Mouse (Mus musculus) liver (tissue): ENCODE data around the gene Pym1.
"Not testable (repeated sequence)": the region's sequence is repeated elsewhere in the genome, so short reads cannot be mapped to it uniquely, and the experiment has no call there.

ENCODE experiments used
- DNase-seq: peaks from one replicate; pipeline ENCODE4 v3.0.0-alpha.2; 2020; ENCODE audit warnings: mixed read lengths

Gene Pym1

GRCm38 (mm10) chr10:128747646-128748251, at the start of gene Pym1:
Pym1 (plus strand) TSS chr10:128747889.
- DNase-seq: peak; percentile 88

DNA sequence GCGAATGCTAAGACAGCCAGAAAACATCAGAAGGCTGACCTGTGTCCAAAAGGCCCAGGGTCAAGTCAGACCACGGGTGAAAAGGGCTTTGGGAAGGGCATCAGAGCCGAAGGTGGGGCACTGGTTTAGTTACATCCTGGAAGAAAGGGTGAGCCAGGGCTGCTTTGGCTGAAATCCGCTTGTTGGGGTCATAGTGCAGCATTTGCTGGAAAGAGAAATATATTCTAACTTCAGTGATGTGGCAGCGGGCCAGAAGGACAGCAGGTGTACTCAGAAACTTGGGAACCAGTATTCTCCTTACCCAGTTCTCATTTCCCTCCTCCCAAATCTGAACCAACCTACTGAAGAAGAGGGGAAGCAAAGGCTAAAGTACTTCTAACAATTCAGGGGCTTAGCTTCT, 48.7 kb upstream of the Pym1 start:
- no peak for DNase-seq

DNA sequence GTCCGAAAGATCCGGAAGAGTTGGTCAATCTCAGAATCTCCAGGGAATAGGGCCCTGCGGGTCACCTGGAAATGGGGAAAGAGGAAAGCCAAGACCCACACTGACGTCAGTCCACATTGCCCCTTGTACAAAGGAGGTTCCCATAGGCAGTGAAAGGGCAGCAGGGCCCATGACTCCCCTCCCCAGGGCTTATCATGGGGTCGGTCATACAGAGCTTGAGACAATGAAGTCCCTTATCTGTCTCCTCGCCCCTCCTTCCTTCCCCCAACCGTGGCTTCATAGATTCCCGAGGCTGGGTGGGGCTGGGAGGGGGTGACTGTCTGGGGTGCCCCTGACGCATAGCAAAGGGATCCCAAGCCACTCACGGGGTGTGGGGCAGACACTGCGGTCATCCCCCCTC, 48.1 kb upstream of the Pym1 start:
- peak; percentile 18 for DNase-seq

DNA sequence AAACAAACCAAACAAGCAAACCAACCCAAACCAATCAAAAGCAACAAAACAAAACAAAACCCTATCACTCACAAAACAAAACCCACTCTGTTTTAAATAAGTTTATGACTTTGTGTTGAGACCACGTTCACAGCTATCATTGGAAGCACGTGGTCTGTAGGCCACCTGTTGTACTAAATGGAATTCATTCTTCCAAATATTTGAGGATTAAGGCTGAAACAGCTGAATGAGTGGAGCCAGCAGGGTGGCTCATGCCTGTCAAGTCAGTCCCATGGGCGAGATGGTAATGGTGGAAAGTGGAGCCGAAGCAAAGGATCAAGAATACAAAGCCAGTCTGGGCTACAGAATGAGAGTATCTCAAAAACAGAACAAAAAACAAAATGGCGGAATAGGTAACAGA, 47.0 kb upstream of the Pym1 start:
- no peak for DNase-seq

GRCm38 (mm10) chr10:128702328-128703007, 45.2 kb upstream of the Pym1 start:
- DNase-seq: no peak

DNA sequence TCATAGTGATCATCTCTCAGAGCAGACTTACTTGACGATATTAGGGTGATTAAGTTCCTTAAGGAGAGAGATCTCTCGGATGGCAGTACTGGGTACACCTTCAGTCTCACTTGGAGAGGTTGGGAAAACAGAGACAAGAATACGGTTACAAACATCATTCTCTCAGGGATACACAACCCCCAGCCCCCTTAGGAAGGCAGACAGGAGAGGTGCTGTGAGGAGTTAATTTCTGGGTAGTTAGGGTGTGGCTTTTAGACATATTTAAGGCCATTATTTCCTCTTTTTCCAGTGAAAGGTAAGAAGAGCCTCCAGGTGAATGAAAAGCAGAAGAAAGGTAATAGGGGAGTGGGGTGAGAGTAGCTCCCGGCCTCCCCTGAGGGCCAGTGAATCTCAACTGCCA, 43.8 kb upstream of the Pym1 start, which contains the start of gene Pmel:
TSS of gene Pmel (plus strand) at position 301 of the 400 bp plus-strand sequence.
- no peak for DNase-seq

DNA sequence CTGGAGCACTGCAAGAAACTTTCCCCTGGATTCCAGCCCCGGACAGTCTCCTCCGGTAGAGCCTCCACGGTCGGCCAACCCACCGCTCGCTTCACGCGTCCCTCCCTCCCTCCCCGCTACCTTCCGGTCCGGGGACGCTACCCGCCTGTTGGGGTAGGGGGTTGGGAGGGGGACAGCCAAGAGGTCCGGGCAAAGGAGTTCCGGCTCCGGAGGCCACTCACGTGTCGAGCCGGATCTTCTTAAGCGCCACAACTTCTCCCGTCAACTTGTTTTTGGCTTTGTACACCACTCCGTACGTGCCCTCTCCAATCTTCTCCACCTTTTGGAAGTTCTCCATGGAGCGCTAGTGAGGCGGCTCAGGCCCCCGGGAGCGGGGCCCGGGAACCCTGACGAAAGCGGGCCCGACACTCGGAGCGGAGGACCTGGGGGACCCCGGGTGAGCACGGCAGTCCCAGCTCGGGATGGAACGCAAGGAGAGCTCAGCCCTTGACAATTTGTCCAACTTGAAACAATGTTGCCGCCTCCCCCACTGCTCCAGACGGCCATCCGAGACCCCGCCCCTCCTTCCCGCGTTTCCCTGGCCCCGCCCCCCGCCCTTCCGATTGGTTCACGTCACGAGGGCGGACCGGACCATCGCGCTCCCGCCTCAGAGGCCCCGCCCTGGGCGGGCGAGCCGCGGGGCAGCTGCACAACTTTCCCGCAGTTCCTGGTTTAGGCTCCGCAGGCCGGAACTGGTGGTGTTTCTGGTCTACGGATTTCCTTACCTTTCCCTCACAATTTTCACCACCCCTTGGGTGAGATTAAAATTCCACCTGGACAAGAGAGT, 43.0 kb upstream of the Pym1 start, which contains the start of gene Cdk2:
TSS of gene Cdk2 (minus strand) at position 541 of the 826 bp plus-strand sequence.
- peak; percentile 97 for DNase-seq

- DNase-seq: peak; percentile 15
These were observed 42.4 kb upstream of the Pym1 start for GRCm38 (mm10) chr10:128705317-128705693.

GRCm38 (mm10) chr10:128711318-128711717, 36.4 kb upstream of the Pym1 start:
- DNase-seq: not testable (repeated sequence)

DNA sequence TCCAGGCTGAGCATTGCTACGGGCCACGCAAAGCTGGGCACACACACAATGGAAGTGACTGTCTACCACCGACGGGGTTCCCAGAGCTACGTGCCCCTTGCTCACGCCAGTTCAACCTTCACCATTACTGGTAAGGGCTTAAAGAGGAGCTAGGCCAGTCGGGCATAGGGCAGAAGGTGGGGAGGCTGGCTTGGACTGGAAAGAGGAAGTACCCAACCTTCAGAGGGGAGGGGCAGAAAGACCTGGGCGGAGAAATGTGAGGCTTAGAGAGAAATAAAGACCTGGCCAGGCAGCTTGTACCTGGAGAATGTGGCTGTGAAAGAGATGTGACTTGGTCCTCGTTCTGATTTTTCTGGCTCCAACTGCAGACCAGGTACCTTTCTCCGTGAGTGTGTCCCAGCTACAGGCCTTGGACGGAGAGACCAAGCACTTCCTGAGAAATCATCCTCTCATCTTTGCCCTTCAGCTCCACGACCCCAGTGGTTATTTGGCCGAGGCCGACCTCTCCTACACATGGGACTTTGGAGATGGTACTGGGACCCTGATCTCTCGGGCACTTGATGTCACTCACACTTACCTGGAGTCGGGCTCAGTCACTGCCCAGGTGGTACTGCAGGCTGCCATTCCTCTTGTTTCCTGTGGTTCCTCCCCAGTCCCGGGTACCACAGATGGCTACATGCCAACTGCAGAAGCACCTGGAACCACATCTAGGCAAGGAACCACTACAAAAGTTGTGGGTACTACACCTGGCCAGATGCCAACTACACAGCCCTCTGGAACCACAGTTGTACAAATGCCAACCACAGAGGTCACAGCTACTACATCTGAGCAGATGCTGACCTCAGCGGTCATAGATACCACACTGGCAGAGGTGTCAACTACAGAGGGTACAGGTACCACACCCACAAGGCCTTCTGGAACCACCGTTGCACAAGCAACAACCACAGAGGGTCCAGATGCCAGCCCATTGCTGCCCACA, 31.8 kb upstream of the Pym1 start:
- DNase-seq: no peak

DNA sequence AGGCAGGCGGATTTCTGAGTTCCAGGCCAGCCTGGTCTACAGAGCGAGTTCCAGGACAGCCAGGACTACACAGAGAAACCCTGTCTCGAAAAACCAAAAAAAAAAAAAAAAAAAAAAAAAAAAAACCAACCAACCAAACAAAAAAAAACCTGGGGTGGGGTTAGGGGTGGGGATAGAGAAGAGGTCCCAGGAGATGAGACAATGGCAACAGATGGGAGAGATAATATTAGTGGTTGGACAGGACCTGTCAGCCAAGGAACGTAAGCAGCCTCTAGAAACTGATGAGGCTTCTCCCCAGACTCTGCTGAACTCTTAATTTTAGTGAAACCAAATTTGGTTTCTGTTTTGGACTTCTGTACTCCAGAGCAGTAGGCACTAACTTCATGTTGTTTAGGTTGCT, 22.2 kb upstream of the Pym1 start:
- not testable (repeated sequence) for DNase-seq

GRCm38 (mm10) chr10:128728059-128728458, 19.6 kb upstream of the Pym1 start:
- DNase-seq: no peak

DNA sequence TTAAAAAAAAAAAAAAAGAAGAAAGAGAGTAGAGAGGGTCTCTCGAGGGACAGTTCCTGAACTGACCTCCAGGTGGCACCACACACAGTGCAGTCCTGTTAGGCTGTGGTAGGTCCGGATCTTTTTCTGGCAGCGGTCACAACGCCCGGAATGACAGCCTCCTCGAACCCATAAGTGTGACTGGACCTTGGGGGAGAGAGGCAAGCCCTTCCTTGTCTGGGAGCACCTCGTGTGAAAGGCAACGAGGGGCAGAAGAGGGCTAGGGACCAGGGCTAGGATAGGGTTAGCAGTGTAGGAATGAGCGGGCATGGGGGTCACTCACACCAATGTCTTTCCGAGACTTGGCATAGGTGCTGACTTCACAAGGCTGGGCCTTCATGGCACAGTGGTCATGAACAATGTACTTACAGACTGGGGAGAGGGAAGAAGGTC, 16.7 kb upstream of the Pym1 start:
- peak; percentile 73 for DNase-seq

DNA sequence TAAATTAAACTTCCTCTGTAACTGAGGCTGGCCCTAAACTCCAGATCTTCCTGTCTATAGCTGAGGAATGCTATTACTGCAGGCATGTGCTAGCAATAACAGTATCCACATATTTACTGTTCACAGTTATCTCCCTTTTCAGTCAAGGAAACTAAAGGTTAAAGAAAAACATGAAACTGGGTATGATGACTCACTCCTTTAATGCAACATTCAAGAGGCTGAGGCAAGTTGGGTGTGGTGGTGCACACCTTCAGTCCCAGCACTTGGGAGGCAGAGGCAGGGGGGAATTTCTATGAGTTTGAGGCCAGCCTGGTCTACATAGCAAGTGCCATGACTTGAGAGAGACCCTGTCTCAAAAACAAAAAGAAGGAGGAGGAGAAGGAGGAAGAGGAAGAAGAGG, 15.7 kb upstream of the Pym1 start:
- DNase-seq: no peak

DNA sequence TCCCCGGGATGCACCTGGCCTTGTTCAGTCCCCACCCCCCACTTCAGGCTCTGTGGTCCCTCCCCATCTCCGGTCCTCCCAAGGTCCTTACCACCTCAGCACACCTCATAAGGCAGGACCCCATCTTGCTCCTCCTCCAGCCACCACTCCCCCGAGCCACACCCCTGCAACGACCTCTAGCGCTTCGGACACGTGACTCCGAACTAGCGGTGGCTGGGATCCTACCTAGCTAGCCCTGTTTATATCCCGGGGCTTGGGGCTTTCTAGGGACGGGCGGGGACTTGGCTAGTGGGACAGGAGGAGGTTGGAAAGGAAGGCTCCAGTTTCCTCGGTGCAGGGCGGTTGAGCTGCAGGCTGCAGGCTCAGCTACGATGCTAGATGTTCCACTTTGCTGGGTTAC, 10.3 kb upstream of the Pym1 start:
- peak; percentile 56 for DNase-seq

DNA sequence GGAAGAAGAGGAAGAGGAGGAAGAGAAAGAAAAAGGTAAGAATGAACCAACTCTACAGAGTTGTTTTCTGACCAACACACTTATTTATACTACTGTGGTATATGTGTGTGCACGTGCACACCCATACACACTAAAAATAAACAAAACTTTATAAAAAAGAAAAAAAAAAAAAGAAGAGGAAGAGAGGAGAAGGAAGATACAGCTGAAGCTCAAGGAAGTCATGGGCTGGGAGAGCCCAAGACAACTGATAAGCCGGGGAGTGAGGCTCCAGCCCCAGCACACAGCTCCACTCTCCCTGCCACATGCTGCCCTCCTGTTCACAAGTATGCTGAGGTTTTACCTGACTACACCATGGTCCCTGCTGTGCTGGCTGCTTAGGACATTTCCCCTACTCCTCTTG, 7.4 kb upstream of the Pym1 start:
- peak; percentile 26 for DNase-seq

GRCm38 (mm10) chr10:128742616-128743015, 5.1 kb upstream of the Pym1 start:
- DNase-seq: no peak

- DNase-seq: no peak
These were observed 4.5 kb upstream of the Pym1 start for GRCm38 (mm10) chr10:128743235-128743634.

- DNase-seq: peak; percentile 56
These were observed 3.9 kb upstream of the Pym1 start for GRCm38 (mm10) chr10:128743791-128744191.

DNA sequence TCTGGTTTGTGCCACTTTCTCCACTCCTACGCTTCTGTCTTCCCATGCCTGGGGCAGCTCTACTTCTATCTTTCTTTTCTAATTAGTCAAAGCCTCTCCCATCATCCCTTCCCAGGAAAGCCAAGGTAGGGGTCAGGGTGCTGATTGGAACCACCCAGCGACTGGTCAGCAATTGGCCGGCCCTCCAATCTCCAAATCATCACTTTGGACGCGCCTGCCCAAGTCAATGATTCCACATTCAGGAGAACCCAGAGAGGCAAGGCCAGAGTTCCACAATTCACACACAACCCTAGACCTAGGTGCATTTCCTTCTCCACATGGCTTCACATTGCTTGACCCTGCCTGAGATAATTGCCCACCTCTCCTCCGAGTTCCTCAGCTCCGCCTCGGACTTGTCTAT, 3.5 kb upstream of the Pym1 start:
- no peak for DNase-seq

DNA sequence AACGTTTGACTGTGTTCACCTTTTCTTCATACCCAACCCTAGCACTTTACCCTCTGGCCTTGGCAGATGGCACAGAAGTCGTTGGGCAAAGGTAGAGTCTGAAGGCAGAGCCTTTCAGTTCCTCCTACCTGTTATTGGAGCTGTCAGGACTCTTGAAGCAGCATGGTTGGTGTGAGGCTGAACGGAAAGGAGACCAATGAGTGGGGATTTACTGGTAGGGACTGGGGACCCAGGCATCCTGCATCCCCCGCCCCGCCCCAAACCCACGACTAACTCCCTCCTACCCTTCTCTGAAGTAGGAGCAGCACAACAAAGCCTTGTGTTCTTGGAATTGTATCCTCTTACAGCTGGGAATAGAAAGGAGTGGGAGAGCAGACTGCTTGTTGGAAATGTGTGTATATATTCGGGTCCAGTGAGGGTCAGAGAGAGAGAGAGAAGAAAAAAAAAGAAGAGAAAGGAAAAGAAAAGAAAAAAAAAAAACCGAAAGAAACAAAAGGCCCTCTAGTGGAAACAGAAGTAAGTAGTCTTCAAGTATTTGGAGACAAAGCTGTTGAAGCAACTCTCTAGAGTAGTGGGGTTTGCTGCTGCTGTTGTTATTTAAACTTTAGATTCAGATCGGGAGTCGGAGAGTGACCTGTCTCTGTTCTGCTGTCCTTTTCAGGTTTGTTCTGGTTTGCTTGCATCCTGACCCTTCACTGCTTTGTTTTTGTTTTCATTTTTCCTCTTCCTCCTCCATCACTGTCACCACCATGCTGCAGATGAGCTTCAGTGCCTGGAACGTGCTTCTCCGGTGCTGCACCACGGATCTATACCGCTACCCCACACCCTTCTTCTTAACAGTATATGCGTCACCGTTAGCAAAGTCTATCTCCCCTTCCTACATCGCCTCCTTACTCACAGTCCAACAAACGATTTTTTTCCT, 2.7 kb upstream of the Pym1 start, which contains the start of gene Dgka:
TSS of gene Dgka (minus strand) at position 176 of the 922 bp plus-strand sequence.
- DNase-seq: no peak
